Mouse (Mus musculus) MN1 (cell line): ENCODE measurements around the gene Anapc2.
A peak's percentile ranks its signal among the peaks of the same experiment; 100 is the strongest.

Experiments used
- DNase-seq: peaks from one replicate; pipeline ENCODE4 v3.0.0-alpha.2; 2016; ENCODE audit warnings: low spot score

Anapc2 gene

DNA sequence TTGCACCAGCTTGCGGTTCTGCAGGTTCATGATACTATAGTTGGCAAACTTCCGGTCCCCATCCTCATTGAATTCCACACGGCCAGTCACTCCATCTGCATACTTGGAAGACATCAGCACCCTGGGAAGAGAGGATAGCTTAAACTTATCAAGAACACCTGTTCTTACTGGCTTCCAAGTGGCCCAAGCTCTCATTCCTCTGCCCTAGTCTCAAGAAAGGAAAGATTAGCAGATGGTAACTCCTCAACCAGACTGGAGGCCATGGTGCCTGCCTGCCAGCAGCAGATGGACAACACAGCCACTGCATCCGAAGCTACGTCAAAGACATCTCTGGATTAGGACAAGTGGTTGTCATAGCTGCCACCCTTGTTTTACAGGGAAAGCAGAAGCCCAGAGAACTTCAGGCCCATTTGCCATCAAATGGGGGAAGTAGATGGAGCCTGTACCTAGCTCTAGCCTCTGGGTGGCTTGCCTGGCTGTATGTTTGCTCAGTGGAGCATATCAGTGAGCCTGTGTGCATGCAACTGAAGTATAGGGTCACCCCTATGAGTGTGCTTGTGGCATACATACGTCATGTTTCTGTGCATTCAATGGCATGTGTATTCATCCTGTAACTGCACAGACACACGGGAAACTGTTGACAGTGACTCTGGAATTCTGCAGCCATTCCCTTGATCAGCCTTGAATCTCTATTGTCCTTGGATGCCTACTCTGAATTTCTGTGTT is 31.8 kb downstream of the Anapc2 start:
- DNase-seq, result no peak

DNA sequence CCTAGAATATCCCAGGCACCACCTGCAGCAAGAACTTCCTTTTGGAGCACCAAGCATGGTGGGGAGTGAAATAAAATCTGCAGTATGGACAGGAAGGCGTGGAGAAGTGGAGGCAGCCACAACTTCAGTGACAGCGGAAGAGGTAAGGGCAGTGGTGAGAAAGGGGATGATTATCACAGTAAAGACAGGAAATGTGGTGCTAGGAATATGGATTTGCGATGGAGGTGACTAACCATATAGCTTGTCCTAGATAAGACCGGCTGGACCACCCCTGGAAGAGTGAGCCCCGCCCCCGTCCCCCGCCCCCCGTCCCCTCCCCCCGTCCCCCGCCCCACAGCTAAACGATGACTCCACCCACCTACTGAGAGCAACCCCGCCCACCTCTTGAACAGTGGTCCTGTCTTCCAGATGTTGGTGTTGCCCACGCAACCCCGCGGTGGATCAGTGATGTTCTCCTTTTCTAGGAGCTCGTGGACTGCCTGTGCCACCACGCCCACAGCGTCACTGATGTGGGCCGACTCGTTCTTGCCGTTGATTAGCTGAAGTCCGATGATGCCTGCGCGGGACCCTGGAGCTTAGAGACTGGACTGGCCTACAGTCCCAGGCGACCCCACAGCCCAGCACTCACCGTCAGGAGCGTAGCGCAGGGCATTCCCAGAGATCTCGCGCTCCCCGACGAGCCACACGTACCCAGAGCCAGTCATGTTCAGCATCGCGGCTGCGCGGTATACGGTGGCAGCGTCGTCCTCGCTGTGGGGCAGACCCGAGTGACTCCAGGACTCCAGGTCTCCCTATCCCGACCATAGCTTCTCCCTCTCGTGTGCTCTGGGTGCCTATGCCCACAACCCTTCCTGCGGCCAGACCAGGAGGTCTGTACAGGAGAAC is 32.6 kb downstream of the Anapc2 start:
- no peak for DNase-seq

DNA sequence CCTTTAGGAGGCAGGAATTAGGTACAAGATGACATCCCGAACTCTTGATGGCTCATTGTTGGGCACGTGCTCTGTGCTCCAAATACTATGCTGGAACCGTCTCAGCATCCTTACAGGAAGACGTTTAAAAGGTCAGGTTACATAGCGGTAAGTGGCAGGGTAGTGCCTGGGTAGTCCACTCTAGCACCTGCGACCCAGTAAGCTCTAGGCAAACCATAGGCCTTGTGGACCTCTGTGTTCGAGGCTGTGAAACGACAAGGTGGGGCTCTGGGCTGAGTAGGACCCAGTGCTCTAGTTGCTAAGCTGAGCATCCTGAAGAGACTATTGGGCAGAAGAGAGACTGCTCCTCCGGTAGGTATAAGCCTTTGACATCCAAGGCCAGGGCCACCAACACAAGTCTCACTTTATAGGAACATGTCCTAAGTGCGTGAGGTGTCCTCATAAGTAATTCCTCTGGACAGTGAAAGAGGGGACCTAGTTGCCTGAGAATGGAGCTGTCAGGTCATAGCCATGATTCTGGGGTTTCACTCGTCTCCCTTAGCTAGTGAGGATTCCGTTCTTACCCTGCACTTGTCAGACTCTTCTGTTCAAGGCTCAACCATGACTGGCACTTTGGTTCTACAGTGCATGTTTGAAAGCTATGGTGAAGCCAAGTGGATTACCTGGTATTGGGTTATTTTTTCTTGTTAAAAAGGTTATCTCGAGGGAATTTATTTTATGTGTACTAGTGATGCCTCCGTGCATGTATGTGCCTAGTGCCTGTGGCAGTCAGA is 33.5 kb downstream of the Anapc2 start:
- no peak for DNase-seq

DNA sequence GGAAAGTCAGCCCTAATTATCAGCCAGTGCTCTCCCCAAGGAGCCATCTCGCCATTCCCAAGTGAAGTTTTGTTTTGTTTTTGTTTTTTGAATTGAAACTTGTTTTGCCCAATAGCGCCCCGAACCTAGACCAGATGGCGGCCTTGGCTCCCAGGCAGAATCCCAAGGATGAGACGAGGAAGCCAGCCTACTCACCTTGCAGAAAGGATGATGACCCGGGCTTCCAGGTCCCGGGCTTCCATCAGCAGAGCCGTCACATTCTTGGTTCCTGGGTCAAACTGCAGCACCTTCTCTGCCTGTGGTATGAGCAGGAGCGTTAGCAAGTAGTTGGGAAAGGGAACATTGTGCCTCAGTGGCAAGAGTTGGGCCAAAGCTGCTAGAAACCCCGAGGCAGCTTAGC is 37.9 kb downstream of the Anapc2 start:
- DNase-seq, result no peak

DNA sequence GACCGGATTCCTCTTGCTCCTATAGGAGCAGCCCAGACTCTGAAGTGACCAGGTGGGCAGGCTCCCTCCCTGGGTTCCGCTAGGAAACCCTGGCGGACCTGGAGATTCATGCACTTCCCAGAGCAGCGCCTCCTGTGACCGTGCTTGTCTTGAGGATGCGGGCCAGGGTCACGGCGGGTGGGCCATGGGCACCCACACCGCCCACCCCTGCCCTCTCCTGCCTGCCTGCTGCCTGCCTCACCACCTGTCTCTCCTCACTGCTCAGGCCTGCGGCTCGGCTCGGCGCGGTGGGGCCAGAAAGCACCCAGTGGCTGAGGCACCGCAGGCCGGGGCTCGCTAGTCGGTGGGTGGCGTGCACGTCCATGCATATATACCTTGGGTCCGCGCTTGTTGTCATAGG is 38.7 kb downstream of the Anapc2 start:
- no peak for DNase-seq

DNA sequence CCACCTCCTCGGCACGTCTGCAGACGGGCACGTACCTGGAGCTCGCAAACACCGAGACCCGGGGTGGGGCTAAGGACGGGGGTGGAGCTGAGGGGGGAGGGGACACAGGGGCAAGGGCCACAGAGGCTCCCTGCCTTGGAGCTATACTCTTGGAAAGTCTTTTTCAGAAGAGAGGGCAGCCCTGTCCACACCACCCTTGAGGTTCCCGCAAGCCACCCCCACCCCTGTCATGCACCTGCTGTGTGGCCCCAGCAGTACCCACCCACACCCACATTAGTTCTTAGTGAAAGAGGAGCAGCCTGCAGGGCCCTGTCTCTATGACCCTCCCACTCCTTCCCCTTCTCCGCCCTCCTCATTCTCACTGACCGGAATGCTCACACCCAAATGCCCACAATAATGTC is 39.2 kb downstream of the Anapc2 start:
- no peak for DNase-seq

DNA sequence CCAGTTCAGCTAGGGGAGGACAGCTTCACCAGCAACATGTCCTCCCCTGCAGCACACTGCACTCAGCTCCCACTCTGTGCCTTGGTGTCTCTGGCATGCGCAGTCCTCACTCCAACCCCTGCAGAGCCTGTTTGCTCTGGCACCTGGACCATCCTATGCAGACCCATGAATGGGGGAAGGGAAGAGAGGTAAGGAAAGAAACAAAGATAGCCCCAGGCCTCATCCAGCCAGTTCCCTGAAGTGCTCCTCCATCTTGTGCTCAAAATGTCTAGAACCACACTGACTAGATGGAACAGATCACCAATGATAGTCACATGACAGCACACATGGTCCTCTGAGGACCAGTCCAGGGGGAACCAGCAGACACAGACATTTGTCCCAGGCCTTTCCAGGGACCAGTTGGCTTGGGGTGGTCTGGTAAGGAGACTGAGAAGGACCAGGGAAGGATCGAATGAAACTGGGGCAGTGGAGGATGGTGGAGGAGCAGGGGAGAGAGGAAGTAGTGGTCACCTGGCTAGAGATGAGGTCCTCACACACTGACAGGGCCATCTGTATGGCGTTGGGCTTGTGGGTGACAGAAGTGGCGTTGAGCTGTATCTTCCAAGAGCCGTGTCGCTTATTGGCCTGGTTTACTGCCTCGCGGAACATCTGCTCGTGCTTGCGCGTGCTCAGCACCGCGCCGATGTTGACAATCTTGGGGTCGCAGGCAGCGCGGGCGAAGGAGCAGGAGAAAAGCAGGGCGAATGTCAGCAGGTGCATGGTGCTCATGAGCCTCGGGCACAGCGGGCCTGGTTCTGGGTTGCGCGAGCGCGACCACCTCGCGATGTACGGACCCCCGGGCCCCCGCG is 46.1 kb downstream of the Anapc2 start:
- DNase-seq, result peak; percentile 25

DNA sequence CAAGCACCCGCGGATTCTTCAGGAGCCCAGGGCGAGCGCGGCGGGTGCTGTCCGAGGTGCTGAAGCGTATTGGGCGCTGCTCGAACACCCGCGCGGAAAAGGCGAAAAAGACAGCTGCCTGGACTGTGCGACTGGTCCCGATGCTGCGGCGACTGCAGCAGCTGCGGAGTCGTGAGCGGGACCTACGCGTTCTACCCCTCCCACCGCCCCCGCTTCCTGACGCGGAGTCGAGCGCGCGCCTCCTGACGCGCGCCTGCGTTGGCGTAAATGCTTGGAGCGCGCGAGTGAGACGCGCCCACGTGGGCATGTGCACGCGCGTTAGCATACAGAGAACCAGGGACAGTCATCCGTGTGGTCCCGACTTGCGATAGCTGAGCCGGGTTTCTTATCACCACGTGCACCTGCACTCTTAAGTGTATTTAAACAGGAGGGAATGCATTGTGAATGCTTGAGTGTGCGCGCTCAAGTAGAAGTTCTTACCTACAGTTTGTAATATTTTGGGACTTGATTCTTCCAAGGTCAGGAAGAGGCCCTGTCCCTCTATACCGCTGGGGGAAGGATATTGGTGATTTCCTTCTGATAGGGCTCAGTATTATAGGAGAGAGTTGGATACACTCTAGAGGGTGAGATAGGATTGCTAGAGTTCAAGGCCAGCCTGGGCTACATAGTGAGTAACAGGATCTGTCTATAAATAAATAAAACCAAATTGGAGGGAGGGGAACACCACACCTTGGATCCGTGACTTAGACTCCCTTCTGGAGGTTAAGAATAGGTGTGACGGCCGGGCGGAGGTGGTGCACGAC is 46.9 kb downstream of the Anapc2 start, which contains the start of gene Grin1:
Gene Grin1 (minus strand): TSS at position 217 of the 803 bp plus-strand sequence.
- DNase-seq, result peak; percentile 79

DNA sequence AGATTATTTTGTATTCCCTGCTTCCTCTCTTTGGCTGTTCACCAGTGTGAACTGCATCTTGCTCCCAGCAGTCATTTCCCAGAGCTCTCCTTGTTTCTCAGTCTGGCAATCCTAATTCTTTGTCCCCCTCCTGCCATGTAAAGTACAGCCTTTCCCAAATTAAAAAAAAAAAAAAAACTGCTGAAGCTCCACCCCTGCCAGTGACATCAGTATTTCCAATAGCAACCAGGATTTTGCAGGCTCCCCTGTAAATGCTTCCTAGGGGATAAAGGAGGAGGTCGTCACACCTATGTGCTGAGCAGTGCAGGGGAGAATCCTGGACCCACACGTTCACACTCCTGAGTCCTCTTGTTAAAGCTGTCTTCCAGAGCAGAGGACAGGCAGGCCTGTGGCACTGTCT is 47.8 kb downstream of the Anapc2 start:
- DNase-seq, result no peak

DNA sequence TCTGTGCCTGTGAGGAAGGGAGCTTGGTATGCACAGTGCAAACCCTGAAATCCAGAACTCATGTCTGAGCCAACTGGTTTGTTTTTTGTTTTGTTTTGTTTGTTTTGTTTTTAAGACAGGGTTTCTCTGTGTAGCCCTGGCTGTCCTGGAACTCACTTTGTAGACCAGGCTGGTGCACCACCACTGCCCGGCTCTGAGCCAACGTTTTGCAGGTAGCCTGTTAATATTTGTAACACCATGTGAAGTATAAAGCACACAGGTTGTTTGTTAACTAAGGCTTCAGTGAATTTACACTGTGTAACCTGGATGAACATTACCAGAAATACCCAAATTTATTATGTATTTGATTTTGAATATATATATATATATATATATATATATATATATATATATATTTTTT is 53.8 kb downstream of the Anapc2 start:
- DNase-seq, result no peak

DNA sequence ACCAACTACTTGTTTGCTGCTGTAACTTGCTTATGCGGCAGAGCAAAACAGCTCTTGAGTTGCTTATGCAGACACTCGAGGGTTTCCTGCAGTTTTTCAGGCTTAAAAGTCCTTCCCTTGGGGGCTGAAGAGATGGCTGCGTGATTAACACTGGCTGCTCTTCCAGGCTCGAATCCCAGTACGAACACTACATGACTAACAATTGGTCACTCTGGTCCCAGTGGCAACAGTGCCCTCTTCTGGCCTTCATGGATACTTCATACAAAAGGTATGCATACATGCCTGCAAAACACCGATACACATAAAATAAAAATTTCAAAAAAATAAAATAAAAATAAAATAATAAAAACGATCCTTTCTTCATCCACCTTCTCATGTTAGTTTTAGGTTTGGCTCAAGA is 56.2 kb downstream of the Anapc2 start:
- peak; percentile 17 for DNase-seq

DNA sequence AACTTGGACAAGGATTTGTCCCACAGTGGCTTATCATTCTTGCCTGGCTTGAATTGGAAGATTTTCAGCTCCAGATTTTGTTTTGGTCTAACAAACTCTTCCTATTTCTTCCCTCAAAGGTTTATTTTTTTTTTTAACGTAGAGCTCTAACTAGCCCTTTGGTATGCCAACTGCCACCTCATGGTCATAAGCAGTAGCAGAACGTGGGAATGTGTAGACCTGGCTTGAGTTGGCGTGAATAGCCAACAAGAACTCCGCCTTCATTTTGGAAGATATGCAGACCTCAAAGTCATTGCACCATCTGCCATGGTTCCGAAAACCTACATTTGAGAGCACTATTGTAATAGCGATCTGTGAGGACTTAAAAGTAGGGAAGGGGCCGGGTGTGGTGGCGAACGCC is 59.2 kb downstream of the Anapc2 start:
- DNase-seq, result peak; percentile 51

DNA sequence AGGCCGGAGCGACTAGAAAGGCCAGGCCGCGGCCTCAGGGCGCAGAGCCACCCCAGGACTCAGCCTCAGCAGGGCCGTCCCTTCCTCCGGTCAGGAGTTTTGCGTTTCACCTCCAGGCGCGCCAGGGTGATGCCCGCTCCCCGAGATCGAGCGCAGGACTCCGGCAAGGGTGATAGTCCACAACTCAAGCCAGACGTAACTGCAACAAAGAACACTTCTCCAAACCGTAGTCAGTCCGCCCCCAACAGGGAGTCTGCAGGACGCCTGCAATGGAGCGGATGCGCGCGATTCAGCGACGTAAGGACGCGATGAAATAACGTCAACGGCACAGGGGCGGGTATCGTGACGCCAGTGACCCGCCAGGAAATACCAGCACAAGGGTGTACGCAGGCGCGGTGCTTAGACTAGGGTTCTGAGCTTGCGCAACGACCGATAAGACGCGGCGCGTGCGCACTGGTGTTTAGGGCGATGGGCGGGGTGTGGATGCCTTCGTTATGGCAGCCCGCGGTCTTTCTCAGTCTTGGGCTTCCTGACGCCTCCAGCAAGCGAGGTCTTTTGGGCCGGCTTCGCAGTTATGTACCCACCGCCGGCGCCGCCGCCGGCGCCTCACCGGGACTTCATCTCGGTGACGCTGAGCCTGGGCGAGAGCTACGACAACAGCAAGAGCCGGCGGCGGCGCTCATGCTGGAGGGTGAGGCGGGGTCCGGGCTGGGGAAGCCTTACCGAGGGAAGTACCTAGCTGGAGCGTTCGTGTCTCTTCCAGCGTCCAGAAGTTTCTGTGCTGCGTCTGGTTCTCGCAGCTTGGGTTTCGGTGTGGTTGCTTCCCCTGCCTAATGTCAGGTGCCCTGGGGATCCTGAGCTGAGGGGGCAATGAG is 60.2 kb downstream of the Anapc2 start, which contains the start of gene Man1b1:
Gene Man1b1 (plus strand): TSS at position 53 of the 875 bp plus-strand sequence.
- peak; percentile 99 for DNase-seq

DNA sequence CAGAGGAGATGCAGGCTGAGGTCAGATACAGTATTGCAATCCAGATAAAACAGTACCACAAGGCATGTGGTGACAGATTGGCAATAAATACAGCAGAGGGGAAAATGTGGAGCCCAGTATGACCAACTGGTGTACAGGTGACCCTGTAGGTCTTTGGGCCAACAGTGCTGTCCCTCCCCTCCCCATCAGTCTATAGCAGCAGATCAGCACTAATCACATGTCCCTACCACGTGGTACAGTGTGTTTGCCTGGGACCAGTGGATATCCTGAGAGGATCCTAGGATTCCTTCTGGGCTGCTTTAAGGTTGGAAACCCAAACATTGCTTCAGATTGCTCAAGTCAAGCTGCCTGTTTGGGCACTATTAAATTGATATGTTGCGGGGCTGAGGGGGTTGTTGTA is 61.3 kb downstream of the Anapc2 start:
- DNase-seq, result no peak
